Mouse (Mus musculus) heart, adult 2 months (tissue): ENCODE measurements at regions not wholly inside any gene's neighbourhood (a gene's known extent, or its start where the extent isn't known, plus 50 kb on each side); places are given as distances from the start of the nearest gene placed in this dataset.

Experiments
- CTCF ChIP-seq: fragments of 200-600 bp; IDR thresholded peaks from 2 replicates; pipeline ENCODE4 v1.8.1; 2022; ENCODE audit warnings: antibody characterized with exemption, mild to moderate bottlenecking, moderate library complexity
- POLR2A ChIP-seq: fragments of 200-500 bp; IDR thresholded peaks from 2 replicates; pipeline ENCODE4 v1.6.1; 2011; ENCODE audit warnings: mild to moderate bottlenecking, low read depth, low read length, control low read depth; ENCODE audit not compliant: insufficient read depth

- TF ChIP-seq CTCF (no peak), POLR2A (no peak)
Measured at GRCm38 (mm10) chr4:31612147-31612824, 351.6 kb upstream of the Map3k7 start.
